Mouse (Mus musculus) retina, embryonic 14.5 days (tissue): ENCODE results near the gene Ifnk.

Source experiments
- DNase-seq: peaks from one replicate; pipeline ENCODE4 v3.0.0-alpha.2; 2015; ENCODE audit warnings: low spot score

Gene Ifnk

DNA sequence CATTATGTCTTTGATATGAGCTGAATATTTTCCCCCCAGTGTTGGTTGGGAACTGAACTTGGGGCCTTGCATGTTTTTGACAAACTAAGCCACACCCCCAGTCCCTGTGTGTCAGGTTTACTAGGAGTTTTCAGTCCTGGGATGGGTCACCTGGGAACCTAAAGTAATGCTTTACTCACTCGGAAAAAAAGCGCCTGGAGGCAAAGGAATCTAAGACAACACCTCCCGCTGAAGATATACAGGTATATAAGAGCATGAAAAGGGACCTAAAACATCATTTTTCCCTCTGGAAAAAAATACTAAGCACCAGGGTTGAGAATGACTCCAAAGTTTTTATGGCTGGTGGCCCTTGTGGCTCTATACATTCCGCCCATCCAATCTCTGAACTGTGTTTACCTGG is at the start of gene Ifnk:
Gene Ifnk, plus strand, starts transcription at position 301 of the 400 bp plus-strand sequence.
- no peak for DNase-seq

DNA sequence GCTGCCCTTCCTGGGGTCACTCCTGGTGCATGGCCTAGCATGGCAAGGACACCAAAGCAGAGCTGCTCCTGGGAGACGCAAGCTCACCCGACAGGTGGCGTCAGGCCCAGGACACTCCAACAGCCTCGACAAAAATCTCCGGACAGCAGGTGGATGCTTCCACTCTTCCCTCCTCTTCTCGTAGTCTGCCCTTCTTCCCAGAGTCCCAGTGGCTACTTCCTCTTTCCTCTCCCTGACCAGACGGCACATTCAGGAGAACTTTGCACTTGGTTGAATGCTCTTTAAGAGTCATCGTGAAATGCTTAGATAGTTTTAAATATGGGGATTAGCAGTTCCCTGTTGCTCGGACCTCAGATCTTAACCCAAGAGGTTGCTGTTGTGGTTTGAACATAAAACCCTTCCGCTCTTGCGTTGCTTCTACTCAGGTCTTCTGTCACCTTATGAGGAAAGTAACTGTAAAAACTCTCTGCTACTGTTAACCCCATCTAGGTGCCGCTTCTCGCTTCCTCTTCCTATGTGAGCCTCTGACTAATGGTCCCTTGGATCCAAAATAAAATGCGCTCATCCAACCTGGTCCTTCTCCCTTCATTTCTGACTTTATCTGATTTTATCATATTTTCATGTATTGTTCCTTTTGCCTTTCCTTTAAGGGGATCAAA is 46.6 kb upstream of the Ifnk start:
- no peak for DNase-seq

DNA sequence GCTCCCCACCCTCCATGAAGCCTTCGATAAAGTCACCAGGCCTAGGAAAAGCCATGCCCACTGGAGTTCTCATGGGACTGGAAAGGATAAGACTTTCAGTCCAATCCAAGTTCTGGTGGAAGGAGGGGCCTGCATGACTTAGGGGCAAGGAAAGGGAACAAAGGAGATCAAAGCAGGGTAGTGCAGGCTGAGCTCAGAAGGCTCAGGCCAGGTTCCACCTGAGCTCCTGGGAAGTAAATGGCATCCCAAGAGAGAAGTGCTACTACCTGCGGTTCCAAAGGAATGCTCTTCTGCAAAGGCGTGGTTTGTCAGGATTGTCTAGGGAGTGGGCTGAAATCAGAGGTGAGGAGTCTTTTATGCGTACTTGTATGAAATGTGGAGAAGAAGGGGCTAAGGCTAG is 39.4 kb upstream of the Ifnk start:
- no peak for DNase-seq

DNA sequence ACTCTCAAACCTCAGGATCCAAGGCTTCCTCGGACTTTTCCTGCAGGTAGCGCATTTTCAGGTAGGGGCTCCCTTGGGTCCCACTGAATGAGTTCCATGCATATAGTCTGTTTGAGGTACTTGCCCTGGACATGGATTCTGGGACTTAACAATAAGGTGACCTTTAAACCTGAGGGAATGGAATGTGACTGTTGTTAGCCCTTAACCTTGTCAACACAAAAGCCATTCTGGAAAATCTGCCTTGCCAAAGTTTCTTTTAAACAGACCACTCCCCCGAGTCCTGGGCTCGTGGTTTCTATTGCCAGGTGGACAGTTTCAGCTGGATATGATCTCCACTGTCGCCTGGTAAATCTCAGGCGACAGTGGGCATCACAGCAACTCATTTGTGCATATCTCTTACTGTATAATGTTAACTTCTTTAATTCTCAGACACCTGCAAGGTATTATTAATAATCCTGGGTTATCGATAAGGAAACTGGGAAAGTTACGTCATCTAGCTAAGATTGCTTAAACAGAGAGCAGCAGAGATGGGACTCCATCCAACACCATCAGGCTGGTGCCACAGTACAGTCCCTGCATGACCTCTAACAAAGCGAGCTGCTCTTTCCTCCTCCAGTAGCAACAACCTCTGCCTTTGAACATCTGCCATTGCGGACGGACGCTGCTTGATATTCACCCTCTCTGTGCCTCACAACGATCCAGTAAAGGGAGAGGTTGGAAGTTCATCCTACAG is 38.2 kb upstream of the Ifnk start:
- no peak for DNase-seq

DNA sequence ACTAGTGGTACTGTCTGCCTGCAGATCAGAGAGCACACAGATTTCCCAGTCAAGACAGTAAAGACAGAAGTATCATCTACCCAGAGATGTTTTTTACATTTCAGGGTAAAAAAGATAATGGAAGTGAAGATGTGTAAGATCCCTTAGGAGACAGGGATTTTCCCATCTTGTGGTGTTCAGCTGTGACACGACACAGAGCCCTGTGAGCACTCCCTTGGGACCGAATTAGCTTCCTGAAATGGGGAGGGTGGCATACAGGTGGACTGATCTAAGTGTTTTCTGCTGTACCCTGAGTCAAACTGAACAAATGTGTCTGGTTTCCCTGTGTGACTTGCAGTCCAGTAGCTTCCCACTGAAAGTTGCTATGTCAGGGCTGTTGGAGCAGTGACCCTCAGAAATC is 36.9 kb upstream of the Ifnk start:
- no peak for DNase-seq

DNA sequence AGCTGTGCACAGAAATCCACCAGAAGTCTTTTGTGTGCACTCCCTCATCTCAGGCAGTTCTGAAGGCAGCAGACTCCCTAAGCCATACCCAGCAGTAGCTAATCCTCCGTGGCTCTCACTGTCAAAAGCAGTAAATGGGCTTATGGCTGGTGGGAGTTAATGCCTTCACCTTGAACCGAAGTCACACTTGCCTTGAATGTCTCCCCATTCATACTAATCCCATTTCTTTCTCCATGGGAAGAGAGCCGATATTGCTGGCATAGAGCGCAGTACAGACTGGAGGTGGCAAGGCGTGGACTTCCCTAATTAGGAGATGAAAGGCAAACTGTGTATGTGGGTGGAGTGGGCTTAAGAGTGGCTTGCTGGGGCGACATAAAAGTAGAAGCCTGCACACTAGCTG is 35.9 kb upstream of the Ifnk start:
- no peak for DNase-seq

DNA sequence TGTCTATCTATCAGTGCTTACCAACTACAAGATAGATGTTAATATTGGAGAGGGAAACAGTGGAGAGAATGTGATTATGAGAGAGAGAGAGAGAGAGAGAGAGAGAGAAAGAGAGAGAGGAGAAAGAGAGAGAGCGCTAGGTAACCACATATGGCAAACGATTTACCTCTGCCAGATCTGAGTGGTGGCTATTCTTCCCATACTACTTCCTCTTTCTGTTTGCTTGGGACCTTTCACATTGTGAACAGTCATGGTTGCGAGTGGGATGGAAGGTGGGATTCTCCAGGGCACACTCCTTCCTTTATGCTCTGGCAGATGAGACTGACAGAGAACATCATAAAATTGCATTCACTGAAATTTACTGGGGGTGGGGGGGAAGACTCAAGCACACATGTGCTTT is 34.7 kb upstream of the Ifnk start:
- no peak for DNase-seq

DNA sequence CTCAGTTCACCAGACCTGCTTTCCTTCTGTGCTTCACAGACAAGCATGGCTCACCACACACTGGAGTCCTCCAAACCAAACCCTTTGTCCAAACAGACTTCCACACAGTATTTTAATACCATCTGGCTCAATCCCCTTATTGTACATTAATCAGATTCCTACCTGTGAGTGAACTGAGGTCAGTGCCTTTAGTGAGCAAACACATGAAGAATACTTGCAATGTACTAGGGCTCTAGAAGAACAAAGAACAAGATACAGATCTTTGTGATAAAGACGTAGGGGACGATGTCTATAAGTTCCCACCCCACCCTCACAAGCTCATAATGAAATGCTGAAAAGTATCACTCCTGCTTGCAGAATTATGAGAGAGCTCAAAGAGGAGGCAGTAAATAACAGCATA is 33.0 kb upstream of the Ifnk start:
- no peak for DNase-seq

DNA sequence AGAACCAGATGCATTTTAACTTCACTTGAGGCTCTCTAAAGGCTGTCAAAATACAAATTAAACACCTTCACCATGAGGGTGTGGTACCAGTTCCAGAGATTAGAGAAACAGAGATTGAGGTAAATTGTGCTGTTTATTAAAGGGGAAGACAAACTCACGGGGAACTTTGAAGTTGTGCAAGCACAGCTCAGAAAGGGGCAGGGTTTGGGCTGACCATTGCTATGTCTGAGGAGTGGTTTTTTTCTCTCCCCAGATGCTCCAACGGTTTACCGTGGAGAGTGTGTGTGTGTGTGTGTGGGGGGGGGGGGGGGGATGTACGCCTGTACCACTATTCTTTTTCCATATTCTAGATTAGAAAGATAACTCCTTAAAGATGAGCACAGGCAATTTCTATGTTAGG is 31.7 kb upstream of the Ifnk start:
- no peak for DNase-seq

DNA sequence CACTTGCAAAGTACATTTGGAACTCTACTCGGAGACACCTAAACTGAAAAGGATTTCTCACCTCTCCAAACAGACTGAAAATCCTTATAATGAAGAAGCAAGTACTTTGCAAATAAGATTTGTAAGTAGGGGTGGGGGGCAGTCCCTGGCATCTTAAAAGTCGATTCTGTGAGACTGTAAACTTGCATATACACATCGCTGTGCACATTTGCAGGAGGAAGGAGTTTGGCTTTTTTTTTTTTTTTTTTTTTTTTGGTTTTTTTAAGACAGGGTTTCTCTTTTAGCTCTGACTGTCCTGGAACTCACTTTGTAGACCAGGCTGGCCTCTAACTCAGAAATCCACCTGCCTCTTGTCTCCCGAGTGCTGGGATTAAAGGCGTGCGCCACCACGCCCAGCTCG is 31.3 kb upstream of the Ifnk start:
- no peak for DNase-seq

DNA sequence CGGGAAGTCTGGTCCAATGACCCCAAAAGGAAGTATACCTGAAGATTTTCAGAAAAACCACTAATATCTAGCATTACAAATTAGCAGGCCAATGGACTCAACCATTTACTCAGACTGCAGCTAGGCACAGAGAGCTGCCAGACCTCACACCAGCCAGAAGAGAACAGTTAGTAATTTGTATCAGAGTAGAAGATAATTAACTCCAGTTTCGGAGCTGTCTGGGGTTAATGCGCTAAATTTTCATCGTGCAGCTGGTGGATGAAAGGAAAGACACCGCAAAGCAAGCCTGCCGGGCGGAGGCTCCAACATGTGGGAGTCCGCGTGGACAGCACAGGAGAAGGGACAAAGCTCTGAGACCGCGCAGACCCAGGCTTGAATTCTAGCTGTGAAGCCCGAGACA is 30.8 kb upstream of the Ifnk start:
- DNase-seq: no peak

DNA sequence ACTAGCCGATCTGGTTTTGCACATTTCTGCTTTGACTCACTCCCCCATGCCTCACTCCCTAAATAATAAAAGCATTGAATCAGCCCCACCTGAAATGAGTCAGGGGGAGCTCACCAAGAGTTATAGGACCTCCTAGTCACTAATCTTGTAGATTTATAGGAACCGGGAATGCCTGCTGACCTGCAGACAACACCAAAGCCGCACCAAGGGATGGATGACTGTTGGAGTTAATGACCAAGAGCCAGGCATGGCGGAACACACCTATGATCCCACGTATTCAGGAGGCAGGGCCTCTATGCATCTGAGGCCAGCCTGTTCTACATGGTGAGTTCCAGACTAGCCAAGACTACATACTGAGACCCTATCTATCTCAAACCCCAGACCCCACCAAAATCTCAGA is 28.8 kb upstream of the Ifnk start:
- no peak for DNase-seq

DNA sequence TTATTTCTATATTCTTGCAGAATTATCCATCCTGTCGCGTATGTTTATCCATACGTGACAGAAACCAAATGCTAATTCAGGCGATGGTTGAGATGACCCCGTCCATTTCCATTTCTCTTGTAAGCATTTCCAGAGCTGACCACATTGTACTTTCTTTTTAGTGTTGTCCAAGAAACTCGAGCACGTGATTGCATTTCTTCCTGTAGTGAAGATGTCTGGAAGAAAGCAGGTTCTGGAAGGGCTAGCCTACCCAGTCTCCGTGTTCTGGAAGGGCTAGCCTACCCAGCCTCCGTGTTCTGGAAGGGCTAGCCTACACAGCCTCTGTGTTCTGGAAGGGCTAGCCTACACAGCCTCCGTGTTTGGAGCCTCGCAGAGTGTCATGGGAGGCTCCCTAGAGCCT is 27.8 kb upstream of the Ifnk start:
- no peak for DNase-seq

DNA sequence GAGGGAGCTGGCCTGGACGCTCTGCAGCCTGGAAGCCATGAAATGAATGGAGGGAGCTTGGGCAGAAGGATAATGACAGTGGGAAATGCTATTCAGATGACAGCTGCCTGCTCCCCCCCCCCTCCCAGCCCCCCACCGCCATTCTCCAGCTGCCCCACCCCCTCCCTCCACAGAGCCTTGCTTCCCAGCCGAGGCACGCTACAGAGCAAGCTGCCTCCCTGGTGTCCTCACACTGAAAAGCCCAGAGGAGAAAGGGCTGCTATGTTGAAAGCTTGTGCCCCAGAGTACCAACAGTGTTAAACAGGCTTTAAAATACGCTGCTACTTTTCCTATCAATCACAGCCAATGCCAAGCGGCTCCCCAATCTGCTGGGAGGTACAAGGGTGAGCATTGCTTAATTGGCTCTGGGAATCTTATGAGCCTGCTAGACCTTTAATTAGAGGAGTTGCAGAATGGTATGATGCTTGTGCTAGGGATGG is 26.5 kb upstream of the Ifnk start:
- DNase-seq: peak; percentile 71

DNA sequence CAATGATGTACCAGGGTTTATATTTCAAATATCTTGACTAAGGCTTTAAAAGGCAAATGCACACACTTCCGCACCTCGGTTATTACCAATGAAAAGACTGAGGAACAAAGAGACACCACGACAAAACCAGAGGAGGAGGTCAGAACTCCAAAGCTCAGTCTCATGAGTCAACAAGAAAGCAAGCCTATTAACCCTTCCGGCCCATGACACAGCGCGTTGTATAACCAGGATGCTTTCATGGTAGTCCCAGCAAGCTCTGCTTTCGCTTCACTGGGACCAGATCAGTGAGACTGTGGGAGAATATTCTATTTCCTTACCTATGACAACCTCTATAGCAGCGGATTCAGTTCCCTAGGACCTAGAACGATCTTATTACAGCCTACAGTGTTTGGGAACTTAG is 25.1 kb upstream of the Ifnk start:
- peak; percentile 29 for DNase-seq

DNA sequence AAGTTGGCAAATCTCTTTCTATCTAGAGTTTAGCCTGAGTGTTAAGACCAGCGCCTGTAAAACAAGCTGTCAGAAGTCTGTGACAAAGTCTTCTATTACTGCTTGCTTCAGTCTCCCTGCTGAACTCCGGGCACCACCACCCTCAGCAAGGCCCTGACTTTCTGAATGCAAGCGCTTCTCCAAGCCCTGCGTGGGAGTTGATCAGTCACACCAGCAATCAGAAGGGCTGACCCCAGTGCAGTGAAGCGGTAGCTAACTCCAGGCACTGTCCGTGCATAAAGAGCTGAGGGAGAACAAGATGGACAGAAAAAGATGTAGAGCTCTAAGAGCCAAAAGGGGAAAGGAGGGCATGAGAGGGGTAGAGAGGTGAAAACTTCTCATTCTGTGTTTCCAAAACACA is 24.1 kb upstream of the Ifnk start:
- DNase-seq: no peak

DNA sequence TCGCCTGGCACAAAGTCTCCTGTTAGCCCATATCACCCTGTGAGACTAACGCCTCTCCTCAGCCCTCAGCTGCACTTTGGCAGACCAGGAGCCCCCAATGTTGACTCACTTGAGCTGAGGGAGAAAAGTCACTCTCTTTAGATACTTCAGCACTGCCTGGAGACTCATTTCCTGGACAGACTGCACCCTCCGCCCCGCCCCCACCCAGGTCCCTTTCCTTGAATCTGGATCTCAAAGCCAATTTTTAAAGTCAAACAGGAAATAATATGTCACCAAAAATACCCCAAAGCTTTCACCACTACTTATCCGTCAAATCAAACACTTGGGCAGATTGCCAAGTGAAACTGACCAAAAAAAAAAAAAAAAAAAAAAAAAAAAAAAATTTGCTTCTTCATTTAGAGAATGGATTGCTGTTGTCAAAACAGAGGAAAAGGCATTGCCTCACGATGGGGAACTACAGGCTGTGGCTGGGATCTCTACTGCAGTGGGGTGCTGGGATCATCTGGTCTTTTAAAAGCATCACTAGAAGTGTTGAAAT is 21.4 kb upstream of the Ifnk start:
- no peak for DNase-seq

DNA sequence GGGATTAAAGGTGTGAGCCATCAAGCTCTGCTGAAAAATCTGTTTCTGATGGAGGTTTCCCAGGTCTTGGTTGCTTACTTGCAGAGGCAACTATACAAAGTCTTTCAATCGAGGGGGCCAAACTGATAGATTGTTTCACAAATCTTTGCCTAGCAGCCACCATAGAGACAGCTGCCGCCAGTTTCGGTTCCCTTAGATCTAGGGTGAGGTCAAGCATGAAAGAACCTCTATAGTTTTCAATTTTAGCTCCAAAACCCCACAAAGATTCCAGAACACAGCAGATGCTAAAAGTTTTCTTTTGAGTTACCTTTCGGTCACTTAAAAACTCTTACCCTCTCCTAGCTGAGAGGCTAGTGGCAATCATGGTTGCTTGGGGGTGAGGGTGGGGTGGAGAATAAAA is 20.3 kb upstream of the Ifnk start:
- no peak for DNase-seq

DNA sequence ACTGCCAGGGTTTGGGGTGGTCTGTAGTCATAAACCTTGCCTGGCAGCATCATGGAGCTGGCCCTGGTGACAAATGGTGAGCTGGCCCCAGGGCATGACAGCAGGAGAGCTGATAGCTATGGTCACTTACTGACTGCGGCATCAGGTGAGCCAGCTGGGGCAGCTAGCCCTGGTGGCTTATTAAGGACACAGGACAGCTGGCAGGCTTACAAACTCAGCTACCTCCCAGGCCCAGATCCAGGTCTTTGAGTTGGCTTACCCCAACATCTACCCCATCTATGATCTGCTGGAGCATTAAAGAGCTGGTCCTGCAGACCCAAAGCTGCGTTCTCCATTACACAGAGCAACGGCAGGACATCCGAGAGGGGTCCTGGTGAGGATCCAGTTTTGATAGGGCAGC is 18.4 kb upstream of the Ifnk start:
- DNase-seq: no peak

DNA sequence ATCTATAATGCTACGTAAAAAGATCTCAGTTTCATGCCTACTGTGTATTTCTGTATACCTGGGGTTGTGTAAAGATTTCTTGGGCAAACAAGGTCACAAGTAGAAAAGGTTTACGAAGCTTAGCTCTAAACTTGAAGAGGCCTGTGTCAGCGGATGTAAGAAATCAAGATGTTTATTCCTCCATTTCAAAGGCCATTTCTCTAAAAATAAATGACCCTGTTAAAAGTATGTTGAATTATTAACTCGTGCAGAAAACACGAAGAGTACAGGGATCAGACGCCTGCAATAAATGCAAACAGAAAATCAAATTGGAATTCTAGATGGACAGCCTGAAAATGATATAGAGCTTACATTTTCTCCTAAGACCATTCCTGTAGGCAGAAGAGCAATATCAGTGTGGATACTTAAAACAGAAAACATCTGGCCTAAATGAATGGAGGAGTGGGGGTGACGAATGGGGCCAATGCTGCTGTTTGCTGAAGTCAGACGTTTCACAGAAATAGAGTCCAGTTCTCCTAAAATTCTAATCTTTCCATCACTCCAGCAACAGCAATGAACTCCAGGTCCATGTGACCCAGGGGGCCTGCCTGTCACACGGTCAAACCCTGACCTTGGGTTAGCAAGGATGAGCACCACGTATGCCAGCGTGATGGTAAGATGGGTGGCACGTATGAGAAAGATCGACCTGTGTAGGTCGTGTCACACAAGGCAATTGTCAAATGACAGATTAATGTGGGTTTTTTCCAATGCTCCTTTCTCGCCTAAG is 16.8 kb upstream of the Ifnk start:
- DNase-seq: no peak

DNA sequence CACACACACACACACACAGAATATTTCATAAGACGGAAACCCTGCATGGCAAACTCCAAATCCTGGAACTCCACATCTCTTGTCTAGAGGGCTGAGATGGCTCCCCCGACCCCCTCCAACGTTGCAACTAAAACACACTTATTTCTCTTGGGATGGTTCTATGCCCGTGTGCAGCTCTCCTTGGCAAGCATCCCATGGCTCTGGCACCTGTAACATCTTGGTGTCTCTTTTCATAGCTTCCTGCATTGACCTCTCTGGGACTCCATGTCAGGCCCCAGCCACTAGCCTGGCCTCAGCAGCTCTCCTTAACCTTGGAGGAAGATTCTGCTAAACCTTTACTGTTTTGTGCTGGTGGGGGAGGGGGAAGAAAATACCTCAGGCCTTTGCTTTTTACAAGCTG is 16.1 kb upstream of the Ifnk start:
- DNase-seq: no peak

DNA sequence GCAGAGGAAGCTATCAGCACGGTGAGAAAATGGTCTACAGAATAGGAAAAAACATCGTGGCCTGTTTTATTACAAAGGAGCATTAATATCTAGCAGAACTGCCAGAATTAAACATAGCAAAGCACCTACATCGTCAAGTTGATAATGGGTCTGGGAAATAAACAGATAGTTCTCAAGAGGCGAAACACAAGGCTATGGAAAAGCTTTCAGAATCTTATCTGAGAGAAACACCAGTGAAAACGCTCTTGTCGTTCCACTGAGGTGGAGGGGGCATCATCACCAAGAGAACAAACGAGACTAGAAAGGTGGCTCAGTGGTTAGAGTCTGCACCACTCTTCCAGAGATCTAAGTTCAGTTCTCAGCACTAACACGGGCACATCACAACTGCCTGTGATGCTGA is 14.9 kb upstream of the Ifnk start:
- no peak for DNase-seq

DNA sequence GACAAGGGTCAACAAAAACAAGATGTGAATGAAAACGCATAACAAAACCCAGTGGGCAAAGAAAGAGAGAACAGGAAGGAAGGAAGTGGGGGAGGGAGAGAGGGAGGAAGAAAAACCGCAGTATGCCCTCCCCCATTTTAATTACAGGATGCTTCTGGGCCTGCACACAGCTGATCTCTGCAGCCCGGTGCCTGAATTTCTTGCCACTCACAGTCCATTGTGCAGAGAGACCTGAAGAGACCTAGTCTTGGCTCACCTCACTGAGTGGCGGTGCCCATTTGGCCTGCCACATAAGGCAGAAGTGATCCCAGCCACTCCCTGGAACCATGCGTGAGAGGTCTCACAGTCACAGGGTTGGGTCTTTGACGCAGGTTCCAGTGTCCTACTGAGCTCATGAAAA is 13.8 kb upstream of the Ifnk start:
- DNase-seq: no peak
